Mouse (Mus musculus) hindbrain, embryonic 14.5 days (tissue): Measurements from ENCODE around the gene Ak2. TPM values are rescaled to one million over a fixed set of nuclear protein-coding genes. Genes with fewer than 3 reads are reported as not detected.

Experiments
- ATAC-seq: fragments of 200-750 bp; cut with Nextera tagmentation; 2 replicates; pipeline ENCODE4 v1.8.0; 2017; ENCODE audit warnings: moderate number of reproducible peaks, mild to moderate bottlenecking, moderate TSS enrichment, moderate library complexity; ENCODE audit not compliant: low FRiP score
- DNase-seq: peaks from one replicate; pipeline ENCODE4 v3.0.0-alpha.2; 2015; ENCODE audit warnings: low spot score
- H3K27ac ChIP-seq: fragments of 300-500 bp; sonication (generic); 2 replicates; pipeline ENCODE4 v1.5.1; 2014; ENCODE audit warnings: mild to moderate bottlenecking, moderate library complexity
- H3K27me3 ChIP-seq: fragments of 300-500 bp; sonication (generic); 2 replicates; pipeline ENCODE4 v1.6.1; 2014; ENCODE audit warnings: mild to moderate bottlenecking, low read length, mixed read lengths; ENCODE audit not compliant: control insufficient read depth, insufficient read depth
- H3K36me3 ChIP-seq: fragments of 300-500 bp; sonication (generic); replicated peaks from 2 replicates; pipeline ENCODE4 v1.6.1; 2014; ENCODE audit not compliant: control insufficient read depth, insufficient read depth
- H3K4me1 ChIP-seq: fragments of 300-500 bp; sonication (generic); replicated peaks from 2 replicates; pipeline ENCODE4 v1.6.1; 2014; ENCODE audit warnings: antibody characterized with exemption, low read length, mixed read lengths; ENCODE audit not compliant: control insufficient read depth, insufficient read depth
- H3K4me2 ChIP-seq: fragments of 300-500 bp; sonication (generic); replicated peaks from 2 replicates; pipeline ENCODE4 v1.6.1; 2014; ENCODE audit warnings: mild to moderate bottlenecking, moderate library complexity
- H3K4me3 ChIP-seq: fragments of 300-500 bp; sonication (generic); replicated peaks from 2 replicates; pipeline ENCODE4 v1.5.1; 2014; ENCODE audit warnings: mild to moderate bottlenecking, low read length
- H3K9ac ChIP-seq: fragments of 300-500 bp; sonication (generic); 2 replicates; pipeline ENCODE4 v1.6.1; 2014
- H3K9me3 ChIP-seq: fragments of 300-500 bp; sonication (generic); 2 replicates; pipeline ENCODE4 v1.6.1; 2016; ENCODE audit warnings: low read length; ENCODE audit not compliant: control insufficient read depth
- WGBS: fragments of 180-500 bp; shearing (Covaris S2); extraction: QIAGEN DNeasy Blood & Tissue Kit; methylation state at CpG from one replicate; pipeline ENCODE4 v1.1.7; 2014; 5-methylcytosine and 5-hydroxymethylcytosine counted together
- polyA plus RNA-seq: library from polyadenylated mRNA; unstranded; fragments of >200 nt; fragmentation: Nextera tagmentation; extraction: Ambion mirVana; gene quantifications from 2 replicates; pipeline ENCODE4 v1.2.1, GENCODE M21; 2014

The Ak2 gene
- polyA plus RNA-seq, result 60.4 and 64.4 TPM in 2 replicates

GRCm38 (mm10) chr4:128991500-128992008 lies at the start of gene Ak2:
TSS of gene Ak2 (plus strand) at chr4:128991958.
- Histone ChIP-seq H3K9me3 (no peaks in the 10 kb centered on the region), H3K27ac (no peak within 1 kb of the TSS), H3K4me2 (peak within 1 kb of the TSS; percentile 66; the same call in 1 of the 2 replicates), H3K4me1 (peaks cover 13% of the 10 kb centered on the region), H3K36me3 (peaks cover 5% of the 10 kb centered on the region; the same call in 1 of the 2 replicates), H3K4me3 (no peak within 1 kb of the TSS), H3K9ac (no peak within 1 kb of the TSS), H3K27me3 (no peaks in the 10 kb centered on the region)
- 92% methylated on average over 9 of the region's 9 CpGs for WGBS
- no peak for DNase-seq
- no peak for ATAC-seq

- Histone ChIP-seq H3K4me1 (no peaks in the 10 kb centered on the region), H3K9me3 (no peaks in the 10 kb centered on the region), H3K4me2 (no peak overlapping the region), H3K4me3 (no peak overlapping the region), H3K36me3 (no peaks in the 10 kb centered on the region), H3K9ac (no peak overlapping the region), H3K27ac (no peak overlapping the region), H3K27me3 (no peaks in the 10 kb centered on the region)
- 54% methylated on average over 3 of the region's 3 CpGs for WGBS
- ATAC-seq (no peak), DNase-seq (no peak)
Observed at GRCm38 (mm10) chr4:128942346-128942745, 49.4 kb upstream of the Ak2 start.

- Histone ChIP-seq H3K4me3 (no peak overlapping the region), H3K4me2 (no peak overlapping the region), H3K9me3 (no peaks in the 10 kb centered on the region), H3K9ac (no peak overlapping the region), H3K27me3 (no peaks in the 10 kb centered on the region), H3K36me3 (no peaks in the 10 kb centered on the region), H3K27ac (no peak overlapping the region), H3K4me1 (no peaks in the 10 kb centered on the region)
- DNase-seq (no peak), ATAC-seq (no peak)
- WGBS, result 72% methylated on average over 9 of the region's 9 CpGs
Observed at GRCm38 (mm10) chr4:128946736-128947135, 45.0 kb upstream of the Ak2 start.

- Histone ChIP-seq H3K9me3 (no peaks in the 10 kb centered on the region), H3K4me3 (0 out of 2 replicates have a peak overlapping the region, but pooled peaks have one; percentile 10), H3K9ac (0 out of 2 replicates have a peak overlapping the region, but pooled peaks have one; percentile 21), H3K27ac (no peak overlapping the region), H3K4me2 (peak overlapping the region; percentile 21; the same call in 1 of the 2 replicates), H3K36me3 (no peaks in the 10 kb centered on the region), H3K27me3 (no peaks in the 10 kb centered on the region), H3K4me1 (no peaks in the 10 kb centered on the region)
- WGBS, result 18% methylated on average over 18 of the region's 18 CpGs
- DNase-seq (no peak), ATAC-seq (peak; percentile 34; the same call in 1 of the 2 replicates)
Observed at GRCm38 (mm10) chr4:128947326-128947933, 44.3 kb upstream of the Ak2 start.

DNA sequence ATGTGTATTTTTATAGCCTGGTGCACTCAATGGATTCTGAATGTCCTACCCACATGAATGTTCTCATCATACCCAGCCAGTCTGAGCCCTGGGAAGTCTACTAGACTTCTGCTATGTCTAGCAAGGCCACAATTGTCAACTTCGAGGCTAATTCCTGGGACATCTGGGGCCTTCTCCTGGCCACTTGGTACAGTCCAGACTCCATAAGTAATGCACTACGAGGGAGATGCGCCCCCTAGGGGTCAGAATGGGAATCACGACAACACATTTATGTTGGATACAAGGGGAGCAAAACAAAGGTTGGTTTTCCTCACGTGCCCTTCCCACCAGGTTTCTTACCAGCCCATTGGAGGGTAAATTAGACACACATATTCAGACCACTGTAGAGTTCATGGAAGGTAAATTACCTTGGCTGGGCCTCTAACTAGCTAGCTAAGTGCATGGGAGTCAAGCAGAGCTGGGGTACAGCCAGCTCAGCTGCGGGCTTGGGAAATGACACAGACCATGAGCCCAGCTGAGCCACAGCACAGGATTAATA lies 43.6 kb upstream of the Ak2 start:
- 29% methylated on average over 6 of the region's 6 CpGs for WGBS
- Histone ChIP-seq H3K9me3 (no peaks in the 10 kb centered on the region), H3K9ac (no peak overlapping the region), H3K4me3 (no peak overlapping the region), H3K4me1 (no peaks in the 10 kb centered on the region), H3K27me3 (no peaks in the 10 kb centered on the region), H3K36me3 (no peaks in the 10 kb centered on the region), H3K27ac (no peak overlapping the region), H3K4me2 (no peak overlapping the region)
- no peak for ATAC-seq
- peak; percentile 56 for DNase-seq

- WGBS, result 47% methylated on average over 15 of the region's 15 CpGs
- no peak overlapping the region for H3K4me3 ChIP-seq
- no peak for ATAC-seq
- H3K36me3 ChIP-seq, result no peaks in the 10 kb centered on the region
- H3K9me3 ChIP-seq, result no peaks in the 10 kb centered on the region
- no peak overlapping the region for H3K27ac ChIP-seq
- H3K9ac ChIP-seq, result no peak overlapping the region
- no peaks in the 10 kb centered on the region for H3K4me1 ChIP-seq
- H3K4me2 ChIP-seq, result no peak overlapping the region
- DNase-seq, result no peak
- no peaks in the 10 kb centered on the region for H3K27me3 ChIP-seq
Observed at GRCm38 (mm10) chr4:128949470-128950005, 42.2 kb upstream of the Ak2 start.

DNA sequence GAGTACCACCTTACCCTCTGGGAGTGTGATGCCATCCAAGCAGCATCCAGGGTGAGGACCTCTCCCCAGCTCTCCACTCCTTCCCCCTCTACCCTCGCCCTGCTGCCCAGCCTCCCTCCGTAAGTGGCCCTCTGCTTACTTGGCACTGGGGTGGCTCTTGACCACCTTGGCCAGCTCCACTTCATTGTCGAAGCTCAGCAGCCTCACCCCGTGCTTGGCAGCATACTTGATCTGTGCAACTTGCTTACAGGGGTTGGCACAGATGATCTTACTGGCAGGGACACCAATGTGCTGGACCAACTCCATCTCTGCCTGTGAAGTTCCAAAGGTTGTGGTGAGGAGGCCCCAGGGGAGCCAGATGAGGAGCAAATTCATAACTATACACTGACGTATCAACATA lies 41.3 kb upstream of the Ak2 start:
- no peaks in the 10 kb centered on the region for H3K27me3 ChIP-seq
- no peak overlapping the region for H3K4me3 ChIP-seq
- ATAC-seq, result no peak
- H3K4me2 ChIP-seq, result no peak overlapping the region
- no peak overlapping the region for H3K9ac ChIP-seq
- WGBS, result 76% methylated on average over 5 of the region's 5 CpGs
- no peaks in the 10 kb centered on the region for H3K36me3 ChIP-seq
- no peak overlapping the region for H3K27ac ChIP-seq
- H3K9me3 ChIP-seq, result no peaks in the 10 kb centered on the region
- no peaks in the 10 kb centered on the region for H3K4me1 ChIP-seq
- no peak for DNase-seq

DNA sequence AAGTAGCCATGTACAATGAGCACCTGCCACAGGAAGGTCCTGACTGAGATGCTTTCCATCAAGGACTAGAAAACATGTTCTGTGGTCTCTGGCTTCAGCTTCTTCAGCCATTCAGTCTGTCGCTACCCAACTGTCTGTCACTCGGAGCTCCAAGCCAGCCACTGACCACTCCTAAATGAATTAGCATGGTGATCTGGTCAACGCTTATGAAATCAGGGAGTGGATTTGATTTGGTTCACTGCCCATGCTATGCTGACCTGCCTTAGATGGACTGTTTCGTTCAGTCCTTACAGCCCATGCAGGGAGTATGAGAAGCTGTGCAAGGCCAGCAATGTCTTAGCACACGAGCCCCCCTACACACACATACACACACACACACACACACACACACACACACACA lies 37.9 kb upstream of the Ak2 start:
- Histone ChIP-seq H3K27ac (no peak overlapping the region), H3K4me3 (no peak overlapping the region), H3K9ac (no peak overlapping the region), H3K27me3 (no peaks in the 10 kb centered on the region), H3K4me1 (no peaks in the 10 kb centered on the region), H3K4me2 (no peak overlapping the region), H3K36me3 (no peaks in the 10 kb centered on the region), H3K9me3 (no peaks in the 10 kb centered on the region)
- ATAC-seq (no peak), DNase-seq (no peak)
- 80% methylated on average over 5 of the region's 5 CpGs for WGBS

- peaks cover 17% of the 10 kb centered on the region for H3K4me1 ChIP-seq
- no peaks in the 10 kb centered on the region for H3K9me3 ChIP-seq
- ATAC-seq, result no peak; the same call in 1 of the 2 replicates
- H3K4me3 ChIP-seq, result no peak overlapping the region
- H3K36me3 ChIP-seq, result no peaks in the 10 kb centered on the region
- H3K9ac ChIP-seq, result no peak overlapping the region
- peak; percentile 47 for DNase-seq
- no peak overlapping the region for H3K27ac ChIP-seq
- no peak overlapping the region for H3K4me2 ChIP-seq
- no peaks in the 10 kb centered on the region for H3K27me3 ChIP-seq
- WGBS, result 43% methylated on average over 11 of the region's 11 CpGs
Observed at GRCm38 (mm10) chr4:128957155-128957911, 34.4 kb upstream of the Ak2 start.
